ENCODE assay signal across 8 mouse cellular contexts in the genomic region with DNA sequence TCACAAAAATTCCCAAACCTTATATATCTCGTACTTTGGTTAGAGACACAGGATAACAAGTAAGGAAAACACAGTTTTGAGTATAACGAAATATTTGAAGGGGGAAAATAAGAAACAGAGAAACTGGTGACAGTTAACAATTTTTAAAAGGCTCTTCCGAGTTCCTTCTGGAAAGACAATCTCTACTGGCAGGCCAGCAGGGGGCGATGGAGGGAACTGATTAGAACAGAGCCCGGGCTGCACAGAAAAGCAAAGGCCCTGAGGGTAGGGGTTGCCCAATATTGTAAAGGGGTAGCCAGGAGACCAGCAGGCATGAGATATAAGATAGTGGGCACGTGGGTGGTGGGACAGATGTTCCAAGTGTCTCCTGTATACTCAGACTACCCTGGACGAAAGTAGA.
DNase-seq lines count a peak whose midpoint lies in the region; ATAC-seq and TF ChIP-seq lines count a peak whose summit lies in the region.

No protein-coding gene starts in this region.

- no peaks in the 10 kb centered on the region for H3K9me3 ChIP-seq in G1E (replicated peaks)
- H3K9me3 ChIP-seq in hindbrain, embryonic 11.5 days (ENCODE audit: control insufficient read depth, low read length), result no peaks in the 10 kb centered on the region

- peaks cover 46% of the 10 kb centered on the region for H3K27me3 ChIP-seq in G1E (ENCODE audit: insufficient read depth, low read length)
- H3K27me3 ChIP-seq in hindbrain, embryonic 11.5 days (ENCODE audit: control insufficient read depth, insufficient read depth, low read length), result no peaks in the 10 kb centered on the region

- peak overlapping the region; percentile 90 for H3K27ac ChIP-seq in hindbrain, embryonic 11.5 days (ENCODE audit: low read depth, low read length)

- H3K9ac ChIP-seq in hindbrain, embryonic 11.5 days (ENCODE audit: low read depth, low read length), result no peak overlapping the region

- H3K4me3 ChIP-seq in G1E (ENCODE audit: low read depth, low read length), result no peak overlapping the region; the same call in 1 of the 2 replicates
- no peak overlapping the region for H3K4me3 ChIP-seq in hindbrain, embryonic 11.5 days (ENCODE audit: low read depth, low read length)

- no peaks in the 10 kb centered on the region for H3K36me3 ChIP-seq in G1E (replicated peaks)
- no peaks in the 10 kb centered on the region for H3K36me3 ChIP-seq in hindbrain, embryonic 11.5 days (ENCODE audit: control insufficient read depth, insufficient read depth, low read length)

- 15% methylated on average over 7 of the region's 7 CpGs for WGBS in hindbrain, embryonic 11.5 days

- H3K4me1 ChIP-seq in G1E (ENCODE audit: insufficient read depth, low read depth, low read length), result peaks cover 63% of the 10 kb centered on the region
- peaks cover 8% of the 10 kb centered on the region for H3K4me1 ChIP-seq in hindbrain, embryonic 11.5 days (replicated peaks; ENCODE audit: control insufficient read depth, insufficient read depth, low read length)

- peak; percentile 66 for DNase-seq in G1E (ENCODE audit: low spot score)
- DNase-seq in brain, adult 2 months (ENCODE audit: low read depth, low spot score), result peak; percentile 79
- peak; percentile 84 for DNase-seq in hindbrain, embryonic 11.5 days (ENCODE audit: low spot score)
- DNase-seq in left cerebral cortex, adult 18-20 months (ENCODE audit: low spot score in 2 of 2), result peak; percentile 82 to 87
- DNase-seq in right cerebral cortex, postnatal 10 days (ENCODE audit: low spot score in 2 of 2), result peak; percentile 80 to 92
- DNase-seq in urinary bladder, postnatal 25 days (ENCODE audit: low spot score), result peak; percentile 86

- peak; percentile 31; the same call in 1 of the 2 replicates for TF ChIP-seq CTCF in G1E (IDR thresholded peaks at IDR 0.05; ENCODE audit: low read depth, low read length)

- no peak overlapping the region for H3K4me2 ChIP-seq in hindbrain, embryonic 11.5 days (replicated peaks; ENCODE audit: low read depth, low read length)

- ATAC-seq in G1E (ENCODE audit: extremely low read depth, insufficient number of reproducible peaks, low FRiP score, poor library complexity, severe bottlenecking), result 0 out of 2 replicates have a peak, but pooled peaks have one; percentile 15
- ATAC-seq in erythroblast, adult 5-6 weeks (replicated peaks; ENCODE audit: low FRiP score, poor library complexity, severe bottlenecking), result peak; percentile 63
- no peak for ATAC-seq in hindbrain, embryonic 11.5 days (ENCODE audit: low FRiP score)
- peak; percentile 43; the same call in 1 of the 2 replicates for ATAC-seq in megakaryocyte-erythroid progenitor cell, adult 5-6 weeks (replicated peaks; ENCODE audit: low FRiP score, low TSS enrichment, poor library complexity, severe bottlenecking)
